Mouse (Mus musculus): Measurements from ENCODE around the gene Vmn1r142. TPM values are rescaled to one million over a fixed set of nuclear protein-coding genes. Genes with fewer than 3 reads are reported as not detected.
"Not testable (repeated sequence)": the region's sequence is repeated elsewhere in the genome, so short reads cannot be mapped to it uniquely, and the experiment has no call there.

Vmn1r142 gene
- total RNA-seq (2021) = not detected
- long read RNA-seq, experiment 1 = 0 reads
- long read RNA-seq, experiment 2 = 0 reads

GRCm38 (mm10) chr7:22163935-22164334, at the start of gene Vmn1r142:
Vmn1r142 (minus strand) TSS chr7:22164035.
- not testable (repeated sequence) for DNase-seq

GRCm38 (mm10) chr7:22201164-22201563, 37.3 kb upstream of the Vmn1r142 start, which contains the start of gene Gm8653:
Gm8653 (minus strand) TSS chr7:22201264.
- not testable (repeated sequence) for DNase-seq

- DNase-seq = not testable (repeated sequence)
Measured at GRCm38 (mm10) chr7:22189077-22189476, 25.2 kb upstream of the Vmn1r142 start, which contains the start of gene Vmn1r143. Vmn1r143 (plus strand) TSS chr7:22189377.

- not testable (repeated sequence) for DNase-seq
Measured at GRCm38 (mm10) chr7:22134641-22135040, 29.2 kb downstream of the Vmn1r142 start, which contains the start of gene Gm10666. Gm10666 (minus strand) TSS chr7:22134741.

- DNase-seq = not testable (repeated sequence)
Measured at GRCm38 (mm10) chr7:22118145-22118544, 45.7 kb downstream of the Vmn1r142 start, which contains the start of gene Gm16451. Gm16451 (minus strand) TSS chr7:22118245.

Other genes with a start within 250 kb of the Vmn1r142 start
- gene Gm5891, start 242.7 kb downstream of the Vmn1r142 start, total RNA-seq (2021) = not detected
- gene Vmn1r137, start 169.4 kb downstream of the Vmn1r142 start, total RNA-seq (2021) = not detected
- not detected for gene Vmn1r138, start 135.1 kb downstream of the Vmn1r142 start, total RNA-seq (2021)
- not detected for gene Gm6176, start 107.7 kb downstream of the Vmn1r142 start, total RNA-seq (2021)
- not detected for gene Vmn1r139, start 95.0 kb downstream of the Vmn1r142 start, total RNA-seq (2021)
- gene Gm16451, start 45.8 kb downstream of the Vmn1r142 start, total RNA-seq (2021) = not detected
- not detected for gene Gm10666, start 29.3 kb downstream of the Vmn1r142 start, total RNA-seq (2021)
- not detected for gene Vmn1r143, start 25.3 kb upstream of the Vmn1r142 start, total RNA-seq (2021)
- gene Gm8653, start 37.2 kb upstream of the Vmn1r142 start, total RNA-seq (2021) = not detected
- gene Gm8453, start 65.4 kb upstream of the Vmn1r142 start, total RNA-seq (2021) = not detected
- gene Gm4187, start 165.7 kb upstream of the Vmn1r142 start, total RNA-seq (2021) = not detected
- not detected for gene Gm8660, start 207.0 kb upstream of the Vmn1r142 start, total RNA-seq (2021)
- gene Vmn1r148, start 249.5 kb upstream of the Vmn1r142 start, total RNA-seq (2021) = not detected